Mouse (Mus musculus) cerebellum, adult 11-12 months (tissue): ENCODE results near the gene Lcmt1.

Source experiments
- DNase-seq: peaks from one replicate; pipeline ENCODE4 v3.0.0; 2022

Gene Lcmt1

DNA sequence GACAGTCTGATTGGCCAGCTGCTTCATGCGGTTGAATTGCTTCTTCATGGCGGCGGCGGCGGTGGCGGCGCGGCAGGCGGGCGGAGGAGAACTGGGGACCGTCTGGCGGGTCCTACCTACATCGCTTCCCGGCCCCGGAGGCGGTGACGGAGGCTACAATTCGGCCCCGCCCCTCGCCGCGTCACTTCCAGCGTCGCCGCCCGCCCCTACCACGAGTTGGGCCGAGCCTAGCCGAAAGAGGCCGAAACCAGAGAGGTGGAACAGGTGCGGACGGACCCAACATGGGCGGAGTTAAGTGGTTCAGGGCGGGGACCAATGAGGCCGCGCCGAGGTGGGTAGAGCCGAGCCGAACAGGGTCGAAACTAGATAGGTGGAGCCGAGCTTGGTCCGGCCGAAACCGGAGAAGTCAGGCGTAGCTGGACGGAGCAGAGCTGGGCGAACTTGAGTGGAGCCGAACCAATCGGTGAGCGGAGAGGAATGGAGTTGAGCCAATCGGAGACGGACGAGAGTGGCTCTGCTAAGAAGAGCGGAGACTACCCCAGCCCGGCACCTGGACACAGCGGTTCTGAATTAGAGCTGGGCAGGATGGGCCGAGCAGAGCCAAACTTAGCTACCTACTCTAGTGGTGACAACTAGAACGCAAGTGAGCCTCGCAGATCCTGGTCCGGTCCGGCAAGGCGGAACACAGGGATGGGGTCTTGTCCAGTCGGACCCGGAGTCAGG, at the start of gene Lcmt1, which contains the start of gene Arhgap17:
Lcmt1 (plus strand) TSS at position 26 of the 723 bp plus-strand sequence.
Arhgap17 (minus strand) TSS at position 157 of the 723 bp plus-strand sequence.
- DNase-seq: peak; percentile 96

DNA sequence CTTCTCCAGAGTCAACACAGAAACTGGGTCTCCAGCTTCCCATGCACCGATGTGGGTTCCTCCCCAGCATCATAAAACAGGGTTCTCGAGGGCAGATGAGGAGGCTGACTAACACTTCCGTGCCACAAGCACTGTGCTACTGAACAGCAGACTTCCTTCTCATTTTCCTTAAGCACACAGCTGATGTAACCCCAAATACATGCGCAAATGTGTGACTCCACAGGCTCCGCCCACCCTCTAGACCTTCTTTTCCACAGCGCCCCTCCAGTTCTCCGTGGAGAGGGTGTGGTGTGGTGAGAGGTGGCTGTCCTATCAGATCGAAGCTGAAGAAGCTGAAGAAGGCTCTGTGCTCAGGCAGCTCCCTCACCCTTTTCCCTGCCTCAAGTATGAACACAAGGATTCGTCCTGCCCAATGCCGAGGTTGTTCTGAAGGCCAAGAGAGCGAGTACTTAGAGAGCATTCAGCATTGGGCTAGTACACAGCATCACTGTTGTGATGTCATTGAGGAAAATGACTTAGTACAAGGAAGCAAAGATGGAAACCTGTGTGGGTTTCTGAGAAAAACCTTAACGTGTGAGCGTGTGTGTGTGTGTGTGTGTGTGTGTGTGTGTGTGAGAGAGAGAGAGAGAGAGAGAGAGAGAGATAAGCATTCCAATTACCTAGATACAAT, 47.0 kb upstream of the Lcmt1 start:
- no peak for DNase-seq

DNA sequence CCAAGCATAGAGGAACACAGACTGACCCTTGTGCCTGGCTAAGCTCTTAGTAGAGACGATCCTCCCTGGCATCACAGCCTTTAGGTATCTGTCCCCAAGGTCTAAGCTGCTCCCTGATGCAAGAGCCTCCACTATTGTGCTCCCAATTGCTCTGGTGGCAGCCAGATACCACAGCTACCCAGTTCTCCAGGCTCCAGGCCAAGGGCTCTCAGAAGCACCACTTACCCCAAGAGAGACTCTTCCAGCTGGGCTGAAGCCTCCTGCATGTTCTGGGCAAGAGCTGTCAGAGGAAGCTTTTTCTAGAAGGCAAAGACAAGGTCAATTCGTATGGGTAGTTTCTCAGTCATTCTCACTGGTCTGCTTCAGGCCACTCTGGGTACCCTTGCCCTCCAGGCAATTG, 46.2 kb upstream of the Lcmt1 start:
- DNase-seq: no peak

DNA sequence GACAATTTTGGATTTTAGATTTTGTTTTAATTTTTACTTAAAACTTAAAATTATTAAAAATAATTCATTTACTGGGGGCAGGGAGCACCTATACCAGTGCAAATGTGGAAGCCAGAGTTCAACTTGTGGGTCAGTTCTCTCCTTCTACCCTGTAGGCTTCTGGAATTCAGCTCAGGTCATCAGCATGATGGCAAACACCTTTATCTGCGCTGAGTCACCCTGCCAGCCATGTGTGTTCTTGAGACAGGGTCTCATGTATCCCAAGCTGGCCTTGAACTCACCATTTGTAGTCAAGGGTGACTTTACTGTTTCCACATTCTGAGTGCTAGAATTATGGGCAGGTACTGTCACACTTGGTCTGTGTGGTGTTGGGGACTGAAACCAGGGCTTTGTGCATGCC, 45.5 kb upstream of the Lcmt1 start:
- no peak for DNase-seq

DNA sequence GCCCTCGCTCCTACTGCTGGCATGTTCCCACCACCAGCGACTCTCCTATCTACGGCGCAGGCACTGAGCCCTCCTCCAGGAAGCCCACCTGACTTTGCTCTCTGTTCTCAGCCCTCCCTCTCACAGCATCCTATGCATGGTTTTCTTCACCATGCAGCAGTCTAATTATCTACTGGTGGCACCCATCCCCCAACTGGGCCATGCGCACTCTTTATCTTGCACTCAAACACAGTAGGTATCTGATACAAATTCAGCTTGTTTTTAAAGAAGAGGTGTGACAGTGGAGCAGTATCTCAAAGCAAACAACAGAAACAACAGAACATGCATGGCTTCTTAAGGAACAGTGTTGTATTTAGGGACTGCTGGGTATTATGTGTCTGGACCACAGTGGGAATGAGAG, 43.5 kb upstream of the Lcmt1 start:
- no peak for DNase-seq

DNA sequence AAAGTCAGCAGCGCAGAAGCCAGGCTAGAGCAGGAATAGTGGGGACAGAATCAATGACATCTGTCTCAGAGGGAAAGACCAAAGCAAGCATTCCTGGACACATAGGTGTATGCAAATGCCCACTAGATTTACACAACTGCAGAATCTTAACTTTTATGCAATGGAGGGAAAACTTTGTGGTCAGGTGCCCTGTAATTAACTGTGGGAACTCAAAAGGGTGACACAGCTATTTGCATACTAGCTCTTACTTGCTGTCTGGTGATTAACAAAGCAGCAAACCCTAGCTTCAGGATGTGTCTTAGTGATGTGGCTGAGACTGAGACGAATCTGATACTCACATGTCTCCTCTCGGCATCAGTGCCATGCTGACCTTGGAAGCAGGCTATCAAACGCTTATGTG, 42.7 kb upstream of the Lcmt1 start:
- DNase-seq: no peak

DNA sequence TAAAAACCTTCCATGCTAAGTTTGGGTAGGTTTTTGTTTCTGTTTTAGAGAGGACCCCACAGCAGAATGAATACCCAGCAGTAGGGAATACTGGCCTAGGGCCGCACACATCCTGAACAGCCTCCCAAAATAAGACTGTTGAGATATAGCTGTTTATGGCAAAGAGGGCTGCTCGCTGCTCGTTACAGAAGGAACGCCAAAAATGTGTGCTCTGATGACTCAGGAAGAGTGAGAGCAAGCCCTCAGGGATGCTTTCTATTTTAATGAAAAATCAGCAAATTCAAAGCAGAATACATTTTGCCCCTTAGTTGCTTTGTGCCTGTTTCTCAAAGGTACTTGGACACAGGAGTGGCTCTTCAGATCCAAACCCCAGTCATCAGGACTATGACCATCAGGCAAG, 41.7 kb upstream of the Lcmt1 start:
- no peak for DNase-seq

DNA sequence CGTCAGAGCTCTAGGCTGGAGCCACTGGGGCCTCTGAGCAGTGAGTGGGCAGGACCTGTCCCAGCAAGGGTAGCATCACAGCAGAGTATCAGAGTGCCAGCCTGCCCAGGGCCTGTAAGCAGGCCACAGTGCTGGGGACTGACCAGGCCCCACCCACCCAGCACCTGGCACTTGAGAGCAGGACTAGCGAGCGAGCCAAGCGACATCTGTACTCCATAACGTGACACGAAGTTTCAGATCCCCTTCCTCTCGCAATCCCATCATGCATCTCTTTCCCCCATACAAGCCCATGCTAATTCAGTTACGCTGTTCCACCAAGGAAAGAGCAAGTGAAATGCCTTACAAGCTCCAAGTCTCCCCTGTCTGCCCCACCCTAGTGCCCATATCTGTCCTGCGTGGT, 39.1 kb upstream of the Lcmt1 start:
- no peak for DNase-seq

DNA sequence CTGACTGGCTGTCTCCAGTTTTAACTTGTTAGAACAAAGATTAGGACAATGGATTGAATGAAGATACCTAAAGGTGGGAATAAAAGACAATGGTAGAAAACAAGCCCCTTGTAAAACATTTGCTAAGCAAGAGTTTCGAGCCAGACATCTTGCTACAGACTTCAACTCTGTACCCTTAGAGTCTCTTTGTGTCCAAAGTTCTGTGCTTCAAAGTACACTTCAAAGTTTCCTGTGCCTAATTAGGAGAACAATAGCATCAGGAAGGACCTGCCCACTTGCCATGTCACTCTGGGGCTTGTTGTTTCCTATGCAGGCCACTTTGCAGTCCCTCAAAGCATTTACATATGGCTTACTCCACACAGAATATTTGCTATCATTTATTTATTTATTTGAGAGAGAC, 33.3 kb upstream of the Lcmt1 start:
- DNase-seq: no peak

DNA sequence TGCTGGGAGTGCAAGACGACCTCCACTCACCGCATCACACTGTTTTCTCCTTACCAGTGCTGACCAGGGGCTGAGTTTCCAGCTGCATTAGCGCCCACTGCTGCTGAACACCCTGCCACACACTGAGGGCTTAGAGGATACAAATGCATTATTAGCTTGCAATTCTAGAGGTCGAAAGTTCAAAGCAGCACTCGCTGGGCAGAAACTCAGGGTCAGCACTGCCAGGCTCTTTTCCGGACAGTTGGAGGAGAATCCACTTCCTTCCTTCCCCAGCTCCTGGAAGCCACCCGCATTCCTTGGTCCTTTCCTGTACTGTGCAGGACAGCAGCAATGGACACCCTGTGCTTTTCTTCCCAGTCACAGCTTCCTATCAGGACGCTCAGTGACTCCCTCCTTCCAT, 31.2 kb upstream of the Lcmt1 start:
- no peak for DNase-seq

DNA sequence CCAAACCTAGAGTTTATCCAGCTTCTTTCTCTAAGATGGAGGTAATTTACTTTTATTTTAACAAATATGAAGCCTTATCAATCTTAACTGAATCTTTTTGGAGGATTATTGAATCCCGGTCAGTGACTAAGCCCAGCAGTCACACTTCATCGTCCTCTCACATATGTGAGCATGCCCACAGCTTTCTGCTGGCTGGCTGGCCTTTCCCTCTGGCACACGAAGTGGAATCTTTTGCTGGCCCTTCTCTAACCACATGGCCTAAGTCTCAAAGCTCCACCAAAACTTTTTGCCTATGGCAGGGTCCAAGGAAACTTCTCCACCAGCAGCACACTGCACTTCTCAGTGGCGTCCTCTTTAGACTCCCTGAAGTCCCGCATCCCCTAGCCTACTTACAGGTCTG, 27.7 kb upstream of the Lcmt1 start:
- DNase-seq: no peak

DNA sequence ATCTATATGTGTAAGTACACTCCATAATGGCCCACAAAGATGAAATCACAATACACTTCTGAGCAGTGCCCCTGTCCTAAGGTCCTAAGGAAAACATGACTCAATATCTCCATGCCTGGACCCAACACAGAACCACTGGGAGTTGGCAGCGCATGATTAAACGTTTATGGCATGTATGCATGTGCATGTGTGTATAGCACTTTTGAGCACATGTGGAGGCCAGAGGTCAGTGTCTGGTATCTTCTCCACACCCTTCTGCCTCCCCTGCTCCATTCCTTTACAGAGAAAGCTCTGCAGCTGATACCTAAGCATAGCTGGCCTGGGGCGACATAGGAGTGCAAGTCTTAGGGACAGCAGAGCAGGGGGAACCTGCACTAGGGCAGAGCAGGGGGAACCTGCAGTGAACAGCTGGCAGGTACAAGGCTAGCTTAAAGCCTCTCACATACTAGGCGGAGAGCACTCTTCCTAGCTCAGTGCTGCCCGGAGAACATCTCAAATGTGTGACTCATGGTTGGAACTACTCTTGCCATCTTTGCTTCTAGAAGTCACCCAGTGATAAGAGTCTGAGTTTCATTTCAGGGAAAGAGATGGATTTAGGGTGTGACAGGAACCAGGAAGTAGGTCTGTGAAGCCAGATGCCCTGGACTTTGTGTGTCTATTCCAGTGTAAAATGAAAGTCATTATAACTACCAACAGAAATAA, 25.4 kb upstream of the Lcmt1 start:
- no peak for DNase-seq

DNA sequence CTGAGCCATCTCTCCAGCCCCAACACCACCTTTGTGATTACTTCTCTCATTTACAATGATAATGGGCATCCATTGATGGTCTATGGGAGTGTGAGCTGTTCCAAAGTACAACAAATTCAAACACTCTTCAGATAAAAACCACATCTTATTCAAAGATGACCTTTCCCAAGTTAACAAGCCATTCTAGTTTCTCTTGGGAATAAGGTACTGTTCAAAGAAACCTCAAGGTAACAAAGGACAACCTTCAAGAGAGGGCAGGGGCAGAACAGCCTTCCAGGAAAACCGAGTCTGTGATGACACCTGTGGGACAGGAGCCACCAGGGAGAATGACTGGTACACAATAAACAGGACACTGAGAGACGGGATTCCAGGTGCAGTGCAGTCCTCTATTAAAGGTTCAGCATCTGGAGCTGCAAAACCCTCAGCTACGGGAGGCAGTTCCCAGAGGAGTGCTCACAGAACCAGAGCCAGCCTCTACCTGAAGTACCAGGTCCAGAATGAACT, 24.5 kb upstream of the Lcmt1 start:
- no peak for DNase-seq

DNA sequence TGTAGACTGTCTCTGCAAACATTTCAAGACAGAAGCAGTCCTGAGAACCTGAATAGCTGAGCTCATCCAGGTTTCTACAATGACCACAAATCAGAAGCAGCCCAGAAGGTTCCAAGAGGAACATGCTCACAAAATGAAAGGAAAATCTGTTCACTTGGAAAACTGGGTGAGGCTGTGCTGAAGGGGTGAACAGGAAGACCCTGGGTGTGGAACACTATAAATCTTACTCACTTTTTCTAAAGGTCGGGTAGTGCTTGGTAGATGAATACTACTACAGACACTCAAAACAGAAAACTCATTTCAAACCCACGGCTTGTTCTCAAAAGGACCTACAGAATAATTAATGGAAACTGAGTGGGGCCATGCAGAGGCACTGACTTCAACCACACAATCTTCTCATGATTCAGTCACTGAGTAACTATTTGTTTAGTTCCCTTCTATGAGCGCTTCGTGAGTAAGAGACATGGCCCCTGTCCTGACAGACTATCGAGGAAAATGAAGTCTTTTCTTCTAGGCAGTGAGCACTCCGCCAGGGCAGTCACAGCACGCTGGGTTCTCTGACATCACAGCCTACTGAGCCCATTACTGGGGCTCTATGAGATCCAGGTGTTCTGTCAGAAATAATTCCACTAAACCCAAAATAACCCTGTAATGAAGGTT, 22.8 kb upstream of the Lcmt1 start:
- no peak for DNase-seq

DNA sequence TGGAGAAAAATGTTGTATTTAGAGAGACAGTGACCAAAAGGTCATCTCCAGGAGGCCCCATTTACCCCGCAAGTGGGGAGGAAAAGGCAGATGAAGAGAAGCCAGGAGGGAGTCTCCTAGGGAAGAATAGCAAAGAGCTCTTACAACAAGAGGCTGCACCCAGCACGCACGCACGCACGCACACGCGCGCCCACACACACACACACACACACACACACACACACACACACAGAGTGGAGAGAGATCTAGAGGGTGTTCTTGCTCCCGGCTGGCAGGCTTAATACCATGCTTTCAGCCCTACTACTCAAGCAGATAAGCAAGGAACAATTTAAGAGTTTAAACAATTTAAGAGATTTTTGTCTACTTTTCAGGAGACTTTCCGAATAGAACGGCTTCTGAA, 19.8 kb upstream of the Lcmt1 start:
- no peak for DNase-seq

DNA sequence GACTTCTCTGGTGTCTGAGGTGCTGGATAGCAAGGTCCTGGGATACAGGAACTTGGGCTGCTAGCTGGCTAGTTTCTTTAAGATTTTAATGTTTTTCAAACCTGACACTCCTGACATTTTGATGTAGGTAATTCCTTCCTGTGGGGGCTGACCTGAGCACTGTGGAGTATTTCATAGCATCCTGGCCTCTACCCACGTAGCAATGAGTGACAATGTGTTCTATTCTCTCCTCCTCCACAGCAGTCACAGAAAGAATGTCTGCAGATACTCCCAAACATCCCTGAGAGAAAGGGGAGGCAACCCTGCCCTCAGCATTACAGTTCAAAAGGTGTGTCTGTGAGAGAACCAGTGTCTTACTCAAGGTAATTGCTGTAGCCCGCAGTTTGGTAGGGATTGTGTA, 19.3 kb upstream of the Lcmt1 start:
- DNase-seq: no peak

DNA sequence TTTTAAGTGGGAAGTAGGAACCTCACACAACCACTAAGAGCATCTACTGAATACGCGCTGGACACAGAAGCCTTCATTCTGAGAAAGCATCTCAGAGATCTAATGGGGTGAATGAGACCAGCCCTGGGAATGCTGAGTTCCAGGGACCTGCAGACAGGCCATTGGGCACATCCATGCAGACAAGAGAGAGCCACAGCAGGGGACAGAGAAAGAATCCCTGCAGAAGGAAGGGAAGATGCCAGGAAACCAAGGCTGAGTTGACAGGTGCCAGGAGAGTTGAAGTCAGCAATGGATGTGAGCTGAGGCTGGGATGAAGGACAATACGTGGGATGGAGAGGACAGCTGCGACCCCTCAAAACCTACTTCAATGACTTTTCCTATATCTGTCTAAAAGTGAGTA, 16.5 kb upstream of the Lcmt1 start:
- DNase-seq: no peak

DNA sequence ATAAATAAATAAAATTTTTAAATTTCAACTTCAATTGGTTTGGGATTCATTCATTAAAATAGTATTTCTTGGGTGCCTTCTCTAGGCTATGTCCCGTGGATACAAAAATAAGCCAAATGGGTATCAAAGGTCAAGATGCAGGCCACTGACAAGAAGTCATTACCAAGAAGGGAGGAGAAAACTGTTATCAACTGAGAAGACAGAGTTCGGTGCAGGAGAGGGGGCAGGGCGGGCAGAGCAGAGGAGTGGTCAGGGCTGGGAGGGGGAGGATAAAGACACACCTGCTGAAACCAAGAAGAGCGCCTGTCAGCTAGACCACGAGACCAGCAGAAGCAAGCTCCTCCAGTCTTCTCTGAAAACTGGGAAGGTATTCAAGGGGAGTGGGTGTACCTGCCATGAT, 15.7 kb upstream of the Lcmt1 start:
- no peak for DNase-seq

DNA sequence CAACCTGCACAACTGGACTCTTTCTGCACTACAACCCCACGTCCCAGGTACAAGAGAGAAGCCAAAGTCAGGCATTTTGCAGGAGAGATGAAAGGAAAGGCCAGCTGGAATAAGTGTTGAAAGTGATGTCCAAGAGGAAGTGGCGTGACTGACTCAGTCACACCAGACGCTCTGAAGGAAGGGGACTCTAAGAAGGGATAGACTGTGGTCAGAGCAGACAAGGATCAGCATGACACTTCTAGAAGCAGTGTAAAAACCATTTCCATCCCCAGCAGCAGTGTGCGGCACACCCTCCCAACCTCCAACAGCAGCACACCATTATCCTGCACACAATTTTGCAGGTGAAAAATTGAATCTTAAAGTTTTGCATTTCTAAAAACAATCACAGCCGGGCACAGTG, 15.2 kb upstream of the Lcmt1 start:
- no peak for DNase-seq

DNA sequence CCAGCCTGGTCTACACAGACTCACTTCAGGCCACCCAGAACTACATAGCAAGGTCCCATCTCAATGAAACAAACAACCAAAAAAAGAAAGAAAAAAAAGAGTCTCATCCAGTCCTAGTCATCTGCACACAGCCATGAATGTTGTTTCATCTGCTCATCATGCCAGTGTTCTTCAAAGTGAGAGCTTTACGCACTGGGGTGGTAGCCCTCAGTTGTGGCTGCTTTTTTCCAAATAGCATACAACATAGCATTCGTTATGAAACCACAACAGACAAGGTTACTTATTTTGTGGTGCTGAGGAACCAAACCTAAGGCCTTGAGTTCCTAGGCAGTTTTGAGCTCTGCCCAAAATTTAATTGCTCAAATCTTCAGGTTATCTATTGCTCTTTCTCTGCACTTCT, 14.7 kb upstream of the Lcmt1 start:
- DNase-seq: no peak

DNA sequence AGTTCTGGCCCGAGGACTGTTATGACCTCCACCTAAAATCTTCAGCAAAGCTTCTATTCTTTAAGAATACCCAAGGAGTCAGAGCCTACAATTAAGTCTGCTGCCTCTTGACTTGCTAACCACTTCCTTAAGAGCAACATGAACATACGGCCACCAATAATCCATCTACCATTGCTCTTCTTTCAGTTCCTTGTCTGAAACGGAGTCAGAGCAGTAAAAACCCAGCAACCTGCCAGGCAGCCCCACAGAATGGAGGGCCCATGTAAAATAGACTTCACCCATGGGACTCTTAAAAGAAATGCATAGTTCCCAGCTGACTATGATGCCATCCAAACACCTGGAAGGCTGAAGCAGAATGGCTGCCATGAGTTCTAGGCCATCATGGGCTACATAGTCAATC, 13.4 kb upstream of the Lcmt1 start:
- DNase-seq: no peak

DNA sequence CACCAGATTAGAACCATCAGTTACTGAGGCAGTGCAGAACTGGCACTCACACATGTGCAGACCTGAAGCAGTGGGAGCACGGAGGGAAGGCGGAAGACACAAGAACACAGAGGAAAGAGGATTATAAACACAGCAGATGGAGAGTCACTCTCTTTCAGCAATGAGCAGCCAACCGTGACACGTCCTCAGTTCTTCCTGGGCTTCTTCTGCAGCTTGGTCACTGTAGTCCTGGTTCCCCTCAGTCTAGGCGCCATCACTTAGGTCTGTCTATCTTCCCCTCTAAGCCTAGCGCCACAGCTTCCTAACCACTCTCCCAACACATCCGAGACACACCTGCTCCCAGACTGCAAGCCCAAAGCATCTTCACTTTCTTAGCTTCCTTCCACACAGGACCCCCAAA, 10.5 kb upstream of the Lcmt1 start:
- DNase-seq: peak; percentile 74

DNA sequence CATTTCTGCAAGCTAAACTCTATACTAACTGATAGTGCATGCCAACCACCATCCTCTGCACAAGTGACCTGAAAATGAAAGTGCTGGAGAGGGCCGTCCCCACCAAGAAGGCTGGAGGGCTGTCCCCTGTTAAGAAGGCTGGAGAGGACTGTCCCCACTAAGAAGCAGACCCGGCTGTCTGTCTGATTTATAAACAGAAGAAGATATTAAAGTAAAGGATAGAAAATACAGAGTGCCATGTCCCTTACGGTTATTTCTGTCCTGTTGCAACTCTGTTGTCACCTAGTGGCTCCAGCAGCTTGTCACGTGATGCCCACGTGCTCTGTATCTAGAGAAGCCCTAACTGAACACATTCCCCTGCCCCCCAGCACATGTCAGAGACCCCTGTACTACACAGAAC, 9.4 kb upstream of the Lcmt1 start:
- no peak for DNase-seq
